Mouse (Mus musculus) c-Kit-positive CD71-positive TER-119-negative erythroid progenitor cells, embryonic 14.5 days (primary cell): ENCODE results near the gene Tmem139.

Experiments used
- DNase-seq: peaks from one replicate; pipeline ENCODE4 v3.0.0-alpha.2; 2013; ENCODE audit warnings: low read depth

The Tmem139 gene

GRCm38 (mm10) chr6:42276151-42276550 lies 14.4 kb downstream of the Tmem139 start:
- DNase-seq: no peak

GRCm38 (mm10) chr6:42282865-42283528 lies 21.2 kb downstream of the Tmem139 start:
- DNase-seq: no peak

GRCm38 (mm10) chr6:42286448-42286847 lies 24.7 kb downstream of the Tmem139 start, which contains the start of gene Clcn1:
TSS of gene Clcn1 (plus strand) at chr6:42286685.
- no peak for DNase-seq

- DNase-seq: no peak
Observed at GRCm38 (mm10) chr6:42287562-42287961, 25.8 kb downstream of the Tmem139 start.

- DNase-seq: no peak
Observed at GRCm38 (mm10) chr6:42293327-42293726, 31.6 kb downstream of the Tmem139 start.

GRCm38 (mm10) chr6:42295549-42296094 lies 33.9 kb downstream of the Tmem139 start:
- no peak for DNase-seq

GRCm38 (mm10) chr6:42299362-42299761 lies 37.6 kb downstream of the Tmem139 start:
- no peak for DNase-seq

GRCm38 (mm10) chr6:42309816-42310378 lies 48.1 kb downstream of the Tmem139 start:
- DNase-seq: no peak

GRCm38 (mm10) chr6:42310427-42311053 lies 48.8 kb downstream of the Tmem139 start:
- no peak for DNase-seq
